Mouse (Mus musculus): ENCODE measurements around the gene Fahd1. TPM values are rescaled to one million over a fixed set of nuclear protein-coding genes. Genes with fewer than 3 reads are reported as not detected.
A peak's percentile ranks its signal among the peaks of the same experiment; 100 is the strongest.

Gene Fahd1
- polyA plus RNA-seq, 1 experiment from 2014 or later = 16.7 TPM

DNA sequence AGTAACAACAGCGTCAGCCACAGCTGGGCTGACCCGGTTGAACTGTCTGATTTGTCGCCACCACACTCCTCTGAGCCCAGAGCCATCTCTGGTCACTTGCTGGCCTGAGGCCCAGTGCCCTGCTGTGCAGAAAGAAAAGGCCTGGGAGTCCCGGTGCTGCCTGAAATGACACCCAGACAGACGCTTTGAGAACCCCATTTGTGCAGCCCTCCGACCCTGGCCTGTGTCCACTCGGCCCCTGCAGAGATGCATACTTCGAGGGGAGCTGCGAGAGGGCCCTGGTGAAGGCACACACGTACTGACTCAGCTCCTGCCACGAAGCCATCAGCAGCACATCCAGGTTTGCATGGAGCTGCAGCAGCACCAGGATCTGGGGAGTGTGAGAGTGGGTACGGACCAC lies 42.6 kb upstream of the Fahd1 start:
- 91% methylated on average over 12 of the region's 12 CpGs for WGBS
- H3K36me3 ChIP-seq (ENCODE audit: insufficient read depth, low read length) = peaks cover 15% of the 10 kb centered on the region
- H3K4me2 ChIP-seq (replicated peaks; ENCODE audit: low read depth, low read length) = no peak overlapping the region
- no peaks in the 10 kb centered on the region for H3K9me3 ChIP-seq (ENCODE audit: low read length)
- no peak for TF ChIP-seq EP300 (IDR thresholded peaks at IDR 0.05)
- no peak for TF ChIP-seq CTCF (IDR thresholded peaks at IDR 0.05)
- H3K27ac ChIP-seq (ENCODE audit: low read length) = no peak overlapping the region
- H3K27me3 ChIP-seq (replicated peaks; ENCODE audit: insufficient read depth, low read length) = no peaks in the 10 kb centered on the region
- DNase-seq (ENCODE audit: low spot score) (no peak), ATAC-seq (no peak)
- H3K9ac ChIP-seq (replicated peaks; ENCODE audit: low read depth) = no peak overlapping the region
- H3K4me3 ChIP-seq (ENCODE audit: low read depth, low read length) = no peak overlapping the region
- H3K4me1 ChIP-seq (ENCODE audit: insufficient read depth, low read depth, low read length) = peaks cover 9% of the 10 kb centered on the region

DNA sequence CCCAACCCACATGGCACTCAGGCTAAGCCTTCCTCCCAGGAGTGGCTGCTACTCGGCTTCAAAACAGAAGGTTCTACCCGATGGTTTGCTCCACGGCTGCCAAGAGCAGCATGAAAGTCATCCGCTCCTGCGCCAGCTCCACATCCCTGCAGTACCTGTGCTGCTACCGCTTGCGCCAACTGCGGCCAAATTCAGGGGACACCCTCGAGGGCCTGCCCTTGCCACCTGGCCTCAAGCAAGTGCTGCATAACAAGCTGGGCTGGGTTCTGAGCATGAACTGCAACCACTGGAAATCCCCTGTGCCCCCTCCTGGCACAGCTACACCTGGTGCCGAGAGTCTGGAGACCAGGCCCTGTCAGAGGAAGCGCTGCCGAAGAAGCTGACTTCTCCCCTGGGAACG lies 41.2 kb upstream of the Fahd1 start:
- H3K36me3 ChIP-seq (ENCODE audit: insufficient read depth, low read length) = peaks cover 15% of the 10 kb centered on the region

DNA sequence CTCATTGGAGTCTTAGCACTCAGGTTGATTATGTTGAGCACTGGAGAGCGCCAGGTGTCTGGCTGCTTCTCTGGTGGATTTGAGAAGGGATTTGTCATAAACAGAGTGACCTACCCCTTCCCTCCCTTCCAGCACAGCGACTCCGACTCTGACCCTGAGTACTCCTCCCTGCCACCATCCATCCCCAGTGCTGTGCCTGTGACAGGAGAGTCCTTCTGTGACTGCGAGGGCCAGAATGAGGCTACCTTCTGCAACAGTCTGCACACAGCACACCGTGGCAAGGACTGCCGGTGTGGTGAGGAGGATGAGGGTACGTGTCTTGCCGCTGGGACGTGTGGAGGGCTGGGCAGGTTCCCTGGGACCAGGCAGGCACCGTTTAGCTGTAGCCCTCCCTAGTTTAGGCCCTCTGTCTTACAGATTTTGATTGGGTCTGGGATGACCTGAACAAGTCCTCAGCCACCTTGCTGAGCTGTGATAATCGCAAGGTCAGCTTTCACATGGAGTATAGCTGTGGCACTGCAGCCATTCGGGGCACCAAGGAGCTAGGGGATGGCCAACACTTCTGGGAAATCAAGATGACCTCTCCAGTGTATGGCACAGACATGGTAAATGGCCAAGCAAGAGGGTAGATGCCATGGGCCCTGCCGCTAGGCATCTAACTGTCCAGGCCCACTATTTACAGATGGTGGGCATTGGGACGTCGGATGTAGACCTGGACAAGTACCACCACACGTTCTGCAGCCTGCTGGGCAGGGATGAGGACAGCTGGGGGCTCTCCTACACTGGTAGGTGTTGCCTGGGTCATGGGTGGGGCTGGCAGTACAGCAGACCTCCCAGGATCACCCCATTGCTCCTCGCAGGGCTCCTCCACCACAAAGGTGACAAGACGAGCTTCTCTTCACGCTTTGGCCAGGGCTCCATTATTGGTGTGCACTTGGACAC lies 40.3 kb upstream of the Fahd1 start:
- no peak overlapping the region for H3K9ac ChIP-seq (replicated peaks; ENCODE audit: low read depth)
- peaks cover 15% of the 10 kb centered on the region for H3K36me3 ChIP-seq (ENCODE audit: insufficient read depth, low read length)
- DNase-seq (ENCODE audit: low spot score) = no peak
- H3K9me3 ChIP-seq (ENCODE audit: low read length) = no peaks in the 10 kb centered on the region
- 83% methylated on average over 19 of the region's 19 CpGs for WGBS
- no peak for ATAC-seq
- no peak overlapping the region for H3K4me3 ChIP-seq (ENCODE audit: low read depth, low read length)
- no peak overlapping the region for H3K27ac ChIP-seq (ENCODE audit: low read length)
- H3K27me3 ChIP-seq (replicated peaks; ENCODE audit: insufficient read depth, low read length) = no peaks in the 10 kb centered on the region
- peaks cover 21% of the 10 kb centered on the region for H3K4me1 ChIP-seq (ENCODE audit: insufficient read depth, low read depth, low read length)
- H3K4me2 ChIP-seq (replicated peaks; ENCODE audit: low read depth, low read length) = no peak overlapping the region
- no peak for TF ChIP-seq CTCF (IDR thresholded peaks at IDR 0.05)
- no peak for TF ChIP-seq EP300 (IDR thresholded peaks at IDR 0.05)

More for the DNA sequence above, 41.2 kb upstream of the Fahd1 start:
- no peaks in the 10 kb centered on the region for H3K27me3 ChIP-seq (replicated peaks; ENCODE audit: insufficient read depth, low read length)
- no peaks in the 10 kb centered on the region for H3K9me3 ChIP-seq (ENCODE audit: low read length)
- peaks cover 16% of the 10 kb centered on the region for H3K4me1 ChIP-seq (ENCODE audit: insufficient read depth, low read depth, low read length)
- 81% methylated on average over 12 of the region's 13 CpGs for WGBS
- H3K4me3 ChIP-seq (ENCODE audit: low read depth, low read length) = no peak overlapping the region
- H3K4me2 ChIP-seq (replicated peaks; ENCODE audit: low read depth, low read length) = no peak overlapping the region
- ATAC-seq (no peak), DNase-seq (ENCODE audit: low spot score) (no peak)
- H3K9ac ChIP-seq (replicated peaks; ENCODE audit: low read depth) = no peak overlapping the region
- H3K27ac ChIP-seq (ENCODE audit: low read length) = no peak overlapping the region
- no peak for TF ChIP-seq EP300 (IDR thresholded peaks at IDR 0.05)
- no peak for TF ChIP-seq CTCF (IDR thresholded peaks at IDR 0.05)

DNA sequence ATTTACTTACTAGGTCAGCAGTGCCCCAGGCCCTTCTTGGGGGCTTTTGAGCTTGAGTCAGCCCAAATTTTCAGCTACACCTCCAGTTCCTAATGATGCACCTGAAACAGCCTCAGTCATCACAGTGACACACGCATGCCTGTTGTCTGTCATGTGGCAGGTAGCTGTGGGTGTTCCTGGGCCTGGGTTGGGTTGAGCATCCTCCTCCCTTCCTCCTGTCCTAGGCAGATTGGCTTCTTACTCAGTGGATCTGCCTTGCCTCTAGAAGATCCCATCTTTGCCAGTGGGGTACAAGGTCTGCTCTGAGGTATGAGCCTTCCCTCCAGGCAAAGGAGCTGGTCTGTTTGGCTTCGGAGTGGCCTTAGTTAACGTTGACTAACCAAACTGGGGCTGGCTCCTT lies 38.7 kb upstream of the Fahd1 start:
- ATAC-seq (no peak), DNase-seq (ENCODE audit: low spot score) (no peak)
- peaks cover 20% of the 10 kb centered on the region for H3K4me1 ChIP-seq (ENCODE audit: insufficient read depth, low read depth, low read length)
- TF ChIP-seq CTCF (IDR thresholded peaks at IDR 0.05) (no peak), EP300 (IDR thresholded peaks at IDR 0.05) (no peak)
- no peak overlapping the region for H3K27ac ChIP-seq (ENCODE audit: low read length)
- peaks cover 16% of the 10 kb centered on the region for H3K36me3 ChIP-seq (ENCODE audit: insufficient read depth, low read length)
- no peak overlapping the region for H3K4me2 ChIP-seq (replicated peaks; ENCODE audit: low read depth, low read length)
- no peaks in the 10 kb centered on the region for H3K27me3 ChIP-seq (replicated peaks; ENCODE audit: insufficient read depth, low read length)
- 94% methylated on average over 3 of the region's 3 CpGs for WGBS
- no peak overlapping the region for H3K9ac ChIP-seq (replicated peaks; ENCODE audit: low read depth)
- H3K9me3 ChIP-seq (ENCODE audit: low read length) = no peaks in the 10 kb centered on the region
- H3K4me3 ChIP-seq (ENCODE audit: low read depth, low read length) = no peak overlapping the region

DNA sequence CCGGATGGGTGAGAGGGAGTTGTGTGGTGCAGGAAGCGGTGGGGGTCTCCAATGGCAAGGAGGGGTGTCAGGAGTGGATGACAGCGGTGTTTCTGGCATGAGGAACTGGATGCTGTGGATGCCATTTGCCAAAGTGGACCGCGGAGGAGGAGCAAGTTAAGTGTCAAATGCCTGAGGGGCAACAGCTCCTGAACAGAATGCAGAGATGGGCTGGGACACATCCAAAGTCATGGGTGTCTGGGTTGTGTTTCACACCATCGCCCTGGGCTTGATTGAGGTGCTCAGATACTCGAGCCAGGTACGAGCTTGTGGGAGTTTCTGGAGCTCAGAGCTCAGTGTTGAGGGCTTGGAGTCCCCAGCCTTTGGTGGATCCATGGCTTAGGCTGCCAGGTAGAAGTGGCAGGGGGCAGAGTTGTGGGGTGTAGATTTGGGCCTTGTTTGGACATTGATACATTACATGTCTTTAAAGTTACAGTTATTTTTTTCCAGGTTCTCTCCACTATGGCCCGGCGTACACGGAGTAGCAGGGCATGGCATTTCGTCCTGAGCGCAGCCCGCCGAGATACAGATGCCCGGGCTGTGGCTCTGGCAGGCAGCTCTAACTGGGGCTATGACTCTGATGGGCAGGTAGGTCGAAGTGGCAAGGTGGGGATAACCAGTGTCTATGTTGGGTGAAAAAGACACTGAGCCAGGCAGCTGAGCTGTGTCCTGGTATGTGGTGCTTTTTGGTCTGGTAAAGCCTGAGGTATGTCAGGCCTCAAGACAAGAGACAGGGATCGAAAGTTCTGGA lies 37.3 kb upstream of the Fahd1 start:
- TF ChIP-seq EP300 (IDR thresholded peaks at IDR 0.05) = no peak
- TF ChIP-seq CTCF (IDR thresholded peaks at IDR 0.05) = no peak
- Histone ChIP-seq H3K4me3 (ENCODE audit: low read depth, low read length) (peak overlapping the region; percentile 88), H3K27me3 (replicated peaks; ENCODE audit: insufficient read depth, low read length) (no peaks in the 10 kb centered on the region), H3K9me3 (ENCODE audit: low read length) (no peaks in the 10 kb centered on the region), H3K9ac (replicated peaks; ENCODE audit: low read depth) (peak overlapping the region; percentile 86), H3K4me1 (ENCODE audit: insufficient read depth, low read depth, low read length) (peaks cover 20% of the 10 kb centered on the region), H3K4me2 (replicated peaks; ENCODE audit: low read depth, low read length) (peak overlapping the region; percentile 87), H3K27ac (ENCODE audit: low read length) (peak overlapping the region; percentile 82; the same call in 1 of the 2 replicates), H3K36me3 (ENCODE audit: insufficient read depth, low read length) (peaks cover 16% of the 10 kb centered on the region; the same call in 1 of the 2 replicates)
- no peak for ATAC-seq
- WGBS = 57% methylated on average over 18 of the region's 18 CpGs
- DNase-seq (ENCODE audit: low spot score) = peak; percentile 42

DNA sequence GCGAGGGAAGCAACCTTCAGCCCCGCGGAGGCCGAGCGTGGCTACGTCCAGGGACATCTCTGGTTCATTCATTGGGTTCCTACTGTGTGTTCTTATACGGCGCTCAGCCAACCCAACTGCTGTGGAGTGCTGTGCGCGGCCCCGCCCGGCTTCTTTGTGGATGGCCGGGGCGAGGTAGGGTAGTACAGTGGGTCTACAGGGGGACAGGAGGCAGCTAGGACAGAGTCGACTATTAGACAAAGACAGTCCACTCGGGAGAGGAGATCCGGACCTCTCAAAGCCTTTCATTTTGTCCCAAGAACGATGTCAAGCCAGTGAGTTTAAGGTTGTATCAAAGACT lies 36.7 kb upstream of the Fahd1 start:
- TF ChIP-seq CTCF (IDR thresholded peaks at IDR 0.05) (no peak), EP300 (IDR thresholded peaks at IDR 0.05) (no peak)
- H3K4me1 ChIP-seq (ENCODE audit: insufficient read depth, low read depth, low read length) = peaks cover 20% of the 10 kb centered on the region
- H3K9ac ChIP-seq (replicated peaks; ENCODE audit: low read depth) = peak overlapping the region; percentile 86
- no peak; the same call in 1 of the 2 replicates for ATAC-seq
- no peaks in the 10 kb centered on the region for H3K27me3 ChIP-seq (replicated peaks; ENCODE audit: insufficient read depth, low read length)
- H3K36me3 ChIP-seq (ENCODE audit: insufficient read depth, low read length) = peaks cover 14% of the 10 kb centered on the region; the same call in 1 of the 2 replicates
- no peaks in the 10 kb centered on the region for H3K9me3 ChIP-seq (ENCODE audit: low read length)
- peak overlapping the region; percentile 87 for H3K4me2 ChIP-seq (replicated peaks; ENCODE audit: low read depth, low read length)
- peak overlapping the region; percentile 88 for H3K4me3 ChIP-seq (ENCODE audit: low read depth, low read length)
- WGBS = 2% methylated on average over 18 of the region's 18 CpGs
- no peak for DNase-seq (ENCODE audit: low spot score)
- peak overlapping the region; percentile 82 for H3K27ac ChIP-seq (ENCODE audit: low read length)
